Mouse (Mus musculus) gastrocnemius, postnatal 25 days (tissue): ENCODE measurements around the gene Pnkd. TPM values are rescaled to one million over a fixed set of nuclear protein-coding genes. Genes with fewer than 3 reads are reported as not detected.
"Not testable (repeated sequence)": the region's sequence is repeated elsewhere in the genome, so short reads cannot be mapped to it uniquely, and the experiment has no call there.

Source experiments
- DNase-seq: peaks from one replicate; pipeline ENCODE4 v3.0.0; 2022
- microRNA-seq, 2 experiments: library from miRNA; unstranded; fragments of <30 nt; microRNA quantifications; one replicate each; pipeline ENCODE4 v1.2.0; 2021; ENCODE audit warnings: borderline replicate concordance in 2 of 2
- total RNA-seq, 2 experiments: library from RNA; stranded (reverse); gene quantifications; 1 replicate in 1 of 2; 2 replicates in 1 of 2; pipeline ENCODE4 v1.2.3; 2021

Pnkd gene
- total RNA-seq, 2 experiments from 2014 or later: 56.7 to 58.0 TPM

GRCm38 (mm10) chr1:74389831-74390286, 105.1 kb downstream of the Pnkd start:
- DNase-seq: no peak

GRCm38 (mm10) chr1:74390287-74390906, 105.7 kb downstream of the Pnkd start:
- DNase-seq: no peak

GRCm38 (mm10) chr1:74390924-74391748, 106.4 kb downstream of the Pnkd start, which contains the start of gene Ctdsp1:
Ctdsp1 (plus strand) TSS chr1:74391509.
- DNase-seq: peak; percentile 99

GRCm38 (mm10) chr1:74391844-74392441, 107.2 kb downstream of the Pnkd start:
- DNase-seq: peak; percentile 86

GRCm38 (mm10) chr1:74392446-74392994, 107.8 kb downstream of the Pnkd start:
- no peak for DNase-seq

- no peak for DNase-seq
Measured at GRCm38 (mm10) chr1:74393010-74393409, 108.3 kb downstream of the Pnkd start.

GRCm38 (mm10) chr1:74393697-74394096, 109.0 kb downstream of the Pnkd start:
- no peak for DNase-seq

- DNase-seq: no peak
Measured at GRCm38 (mm10) chr1:74394311-74394710, 109.6 kb downstream of the Pnkd start.

GRCm38 (mm10) chr1:74394858-74395257, 110.1 kb downstream of the Pnkd start:
- no peak for DNase-seq

- no peak for DNase-seq
Measured at GRCm38 (mm10) chr1:74395290-74395689, 110.6 kb downstream of the Pnkd start.

- not testable (repeated sequence) for DNase-seq
Measured at GRCm38 (mm10) chr1:74396456-74397222, 111.9 kb downstream of the Pnkd start.

- peak; percentile 99 for DNase-seq
Measured at GRCm38 (mm10) chr1:74397268-74397918, 112.7 kb downstream of the Pnkd start.

GRCm38 (mm10) chr1:74397919-74398451, 113.3 kb downstream of the Pnkd start:
- DNase-seq: peak; percentile 62

GRCm38 (mm10) chr1:74400531-74400930, 115.8 kb downstream of the Pnkd start:
- no peak for DNase-seq

GRCm38 (mm10) chr1:74401015-74401702, 116.4 kb downstream of the Pnkd start:
- DNase-seq: no peak

Small RNAs within 50 kb of the gene (microRNA-seq; reads per million reads assigned to microRNA genes)
- 38,963 to 54,180 reads per million in 2 experiments for gene Mir26b

Other genes starting within 250 kb of the Pnkd start
- gene Tns1, start 160.5 kb upstream of the Pnkd start, total RNA-seq: 100 to 1,000 TPM; 205 to 234 TPM
- gene Rufy4, start 159.4 kb upstream of the Pnkd start, total RNA-seq: under 1 TPM in 1 of 2 experiments, not detected in 1; 0.16 TPM
- not detected for gene Cxcr2, start 130.9 kb upstream of the Pnkd start, total RNA-seq
- gene Cxcr1, start 90.3 kb upstream of the Pnkd start, total RNA-seq: not detected
- gene Arpc2, start 48.8 kb upstream of the Pnkd start, total RNA-seq: 10 to 100 TPM; 62.7 to 70.6 TPM
- not detected for gene Gpbar1, start 6.4 kb upstream of the Pnkd start, total RNA-seq
- 10 to 100 TPM; 63.6 to 65.8 TPM for gene Aamp, start 192 bp upstream of the Pnkd start, total RNA-seq
- gene Tmbim1, start 20.7 kb downstream of the Pnkd start, total RNA-seq: 10 to 100 TPM; 28.5 to 36.6 TPM
- gene Catip, start 77.2 kb downstream of the Pnkd start, total RNA-seq: not detected
- 1 to 10 TPM; 2.9 to 3.2 TPM for gene Slc11a1, start 90.3 kb downstream of the Pnkd start, total RNA-seq
- 10 to 100 TPM; 82.7 to 82.9 TPM for gene Ctdsp1, start 106.6 kb downstream of the Pnkd start, total RNA-seq
- under 1 TPM in 1 of 2 experiments, not detected in 1; 0.13 TPM for gene Vil1, start 124.4 kb downstream of the Pnkd start, total RNA-seq
- gene Cnot9, start 221.1 kb downstream of the Pnkd start, total RNA-seq: 10 to 100 TPM; 12.3 to 12.5 TPM